Mouse (Mus musculus): ENCODE measurements around the gene Fxyd6.
A peak's percentile ranks its signal among the peaks of the same experiment; 100 is the strongest.

The Fxyd6 gene

DNA sequence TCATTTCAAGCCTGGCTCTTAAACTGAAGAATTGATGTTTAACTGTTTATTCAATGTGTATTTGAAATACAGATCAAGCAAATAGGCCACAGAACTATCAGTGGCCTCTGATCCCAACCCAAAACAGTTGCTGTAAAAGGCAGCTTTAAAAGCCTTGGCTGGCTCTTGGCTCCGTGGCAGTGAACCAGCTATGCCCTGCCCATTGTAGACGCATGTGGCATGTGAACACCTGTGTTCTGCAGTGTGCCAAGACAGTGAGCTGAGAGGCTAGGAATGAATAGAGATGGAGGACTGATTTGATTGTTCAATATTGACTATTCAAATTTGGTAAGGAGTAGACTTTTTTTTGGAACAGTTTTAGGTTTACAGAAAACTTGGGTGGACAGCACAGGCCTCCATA lies 6.9 kb downstream of the Fxyd6 start:
- DNase-seq, result no peak

DNA sequence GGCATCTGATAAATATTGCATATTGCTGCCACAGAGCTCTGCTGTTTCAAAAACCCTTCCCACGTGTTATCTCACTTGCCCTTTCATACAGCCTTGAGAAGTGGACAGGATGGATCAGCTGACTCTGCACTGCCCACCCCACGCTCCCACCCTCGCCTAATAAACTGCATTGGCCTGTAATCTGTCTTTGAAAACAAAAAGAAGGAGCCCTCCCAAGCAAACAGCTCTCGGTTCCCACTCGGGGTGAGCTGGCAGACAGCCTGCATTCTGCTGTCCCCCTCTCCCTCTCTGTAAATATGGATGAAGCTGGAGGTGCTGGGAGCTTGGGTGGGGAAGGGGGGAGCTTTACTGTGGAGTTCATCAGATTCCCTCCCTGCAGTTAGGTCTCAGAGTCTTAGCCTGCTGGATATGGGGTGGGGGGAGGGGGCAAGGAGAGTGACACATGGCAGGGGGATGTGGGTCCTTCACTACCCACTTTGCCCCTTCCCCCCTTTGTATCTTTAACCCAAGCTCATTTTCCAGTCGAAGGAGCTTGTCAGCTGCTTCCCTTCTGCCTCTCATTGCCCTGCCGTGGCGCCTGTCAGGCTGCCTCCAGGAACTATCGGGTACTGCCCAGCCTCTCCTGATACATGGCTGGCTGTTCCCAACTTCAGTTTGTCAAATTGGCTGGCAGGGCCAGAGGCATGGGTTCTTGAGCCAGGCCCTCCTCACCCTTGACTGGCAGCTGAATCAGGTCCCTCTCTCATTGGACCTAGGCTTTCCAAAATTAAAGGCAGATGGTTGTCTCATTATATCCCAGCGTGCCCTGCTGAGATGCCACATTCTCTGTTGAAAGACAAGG lies 10.6 kb downstream of the Fxyd6 start:
- no peak for DNase-seq

DNA sequence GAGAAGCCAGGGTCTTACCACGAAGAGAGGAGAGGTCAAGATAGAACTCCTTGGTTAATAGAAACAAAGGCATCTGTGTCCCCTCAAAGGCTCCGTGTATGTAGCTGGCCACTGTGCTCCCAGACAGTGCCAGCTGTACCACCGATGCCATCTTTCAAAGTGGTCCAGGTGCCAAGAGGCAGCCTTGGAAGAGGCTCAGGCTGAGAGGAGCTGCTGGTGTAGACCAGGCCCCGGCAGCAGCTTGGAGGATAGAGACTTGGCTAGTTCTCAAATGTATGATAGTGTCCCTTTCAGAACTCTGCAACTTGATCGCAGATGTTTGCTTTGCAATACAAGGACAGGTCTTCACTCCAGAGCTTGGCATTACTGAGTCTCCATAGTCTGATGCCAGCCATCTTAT lies 12.4 kb downstream of the Fxyd6 start:
- no peak for DNase-seq

DNA sequence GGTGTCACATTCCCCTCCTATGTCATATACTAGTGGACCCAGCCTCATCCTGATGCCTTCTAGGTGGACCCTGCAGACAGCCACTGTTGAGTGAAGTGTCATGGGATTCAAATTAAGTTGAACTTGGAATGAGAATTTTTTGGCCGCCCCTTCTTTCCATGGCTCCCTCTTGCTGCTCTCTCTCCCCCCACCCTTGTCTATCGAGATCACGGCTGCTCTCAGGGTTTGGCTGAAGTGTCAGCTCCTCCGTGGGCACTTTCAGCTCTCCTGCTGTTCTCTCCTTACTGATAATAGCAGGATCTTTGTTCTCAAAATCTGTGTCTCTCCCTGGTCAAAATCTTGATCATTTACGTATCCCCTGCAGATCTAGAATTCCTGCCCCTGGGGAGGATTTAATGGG lies 12.8 kb downstream of the Fxyd6 start:
- DNase-seq, result no peak

DNA sequence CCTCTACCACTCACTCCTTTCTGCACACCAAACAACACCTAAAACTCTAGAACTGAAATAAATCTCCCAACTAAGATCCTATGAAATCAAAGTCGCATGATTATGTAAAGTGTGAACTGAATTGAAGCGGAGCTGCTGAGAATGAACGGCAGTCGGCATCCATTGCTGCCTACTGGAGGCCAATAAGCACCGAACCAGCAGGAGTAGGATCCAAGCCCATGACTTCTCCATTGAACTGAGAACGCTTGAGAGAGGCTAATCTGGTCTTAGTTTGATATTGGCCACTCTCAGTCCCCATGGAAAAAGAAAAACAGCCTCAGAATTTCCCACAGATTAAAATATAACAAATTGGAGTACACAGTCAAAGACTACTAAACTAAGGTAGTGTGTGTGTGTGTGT lies 13.9 kb downstream of the Fxyd6 start:
- DNase-seq, result no peak

DNA sequence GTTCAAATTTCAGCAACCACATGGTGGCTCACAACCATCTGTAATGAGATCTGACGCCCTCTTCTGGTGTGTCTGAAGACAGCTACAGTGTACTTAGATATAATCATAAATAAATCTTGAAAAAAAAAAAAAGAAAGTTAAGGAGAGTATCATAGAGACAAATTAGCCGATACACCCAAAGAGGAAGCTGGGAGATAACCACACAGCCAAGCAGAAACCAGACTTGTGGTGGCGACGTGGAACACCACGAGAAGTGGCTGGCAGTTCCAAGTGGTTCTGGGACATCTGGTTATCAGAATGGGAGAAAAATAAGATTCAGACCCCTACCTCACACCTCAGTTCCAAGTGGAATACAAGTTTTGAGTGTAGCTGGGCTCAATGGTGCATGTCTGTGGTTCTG lies 16.7 kb downstream of the Fxyd6 start:
- DNase-seq, result no peak

DNA sequence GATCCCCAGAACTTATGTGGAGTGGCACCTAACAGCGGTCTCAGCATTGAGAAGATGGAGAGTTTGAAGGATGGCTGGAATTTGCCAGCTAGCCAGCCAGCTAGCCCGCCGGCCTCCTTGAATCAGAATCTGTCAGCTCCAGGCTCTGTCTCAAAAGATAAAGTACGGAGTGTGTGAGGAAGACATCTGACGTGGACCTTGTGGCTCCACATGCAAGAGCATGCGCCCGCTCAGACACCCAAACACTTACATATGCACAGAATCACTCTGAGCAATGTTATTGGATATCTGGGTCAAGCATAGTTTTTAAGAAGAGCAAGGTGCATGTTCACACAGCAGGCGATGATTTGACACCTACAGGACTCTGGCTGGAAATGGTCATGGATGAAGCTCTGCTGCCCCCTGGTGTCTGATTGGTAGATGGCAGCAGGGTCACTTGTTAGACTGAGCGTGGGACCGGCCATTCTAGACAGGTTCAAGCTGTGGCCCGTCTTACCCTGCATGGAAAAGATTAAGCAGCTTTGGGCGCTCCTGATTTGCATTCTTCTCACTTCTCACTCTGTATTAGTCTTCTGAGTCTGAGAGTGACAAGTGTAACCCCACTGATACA lies 18.5 kb downstream of the Fxyd6 start:
- peak; percentile 95 for DNase-seq

DNA sequence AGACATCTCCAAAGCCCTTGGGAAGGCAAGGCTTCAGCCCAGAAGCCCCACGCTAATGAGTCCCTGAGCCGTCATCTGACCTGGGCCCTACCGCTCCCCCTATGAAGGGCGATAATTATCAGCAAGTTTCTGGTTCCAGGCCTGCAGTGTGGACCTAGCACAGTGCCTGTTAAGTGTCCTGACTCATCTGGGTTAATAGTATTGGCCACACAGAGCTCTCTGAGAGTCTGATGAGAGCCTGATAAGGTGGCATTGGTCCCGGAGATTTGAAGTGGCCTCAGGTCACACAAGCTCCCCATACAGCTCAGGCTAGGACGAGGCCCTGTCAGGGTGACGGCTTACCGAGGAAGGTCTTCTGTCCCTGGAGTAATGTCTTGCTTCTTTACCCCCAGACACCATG lies 19.6 kb downstream of the Fxyd6 start:
- no peak for DNase-seq

DNA sequence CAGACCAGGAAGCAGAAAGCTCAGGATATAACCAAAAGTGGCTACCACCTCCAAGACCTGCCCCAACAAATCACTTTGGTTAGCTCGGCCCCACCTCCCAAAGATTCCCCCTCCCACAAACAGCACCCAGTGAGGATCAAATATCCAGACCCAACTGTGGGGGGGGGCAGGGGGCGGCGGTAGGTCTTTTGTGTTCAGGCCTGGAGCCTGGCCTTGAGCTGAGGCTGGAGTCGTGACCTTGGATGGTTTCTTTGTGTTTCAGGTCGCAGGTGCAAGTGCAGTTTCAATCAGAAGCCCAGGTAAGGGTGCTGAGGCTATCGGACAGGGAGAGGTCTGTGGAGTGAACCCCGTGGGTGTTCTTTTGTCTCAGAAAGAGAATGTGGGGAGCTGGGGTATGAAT lies 21.3 kb downstream of the Fxyd6 start:
- DNase-seq, result no peak

DNA sequence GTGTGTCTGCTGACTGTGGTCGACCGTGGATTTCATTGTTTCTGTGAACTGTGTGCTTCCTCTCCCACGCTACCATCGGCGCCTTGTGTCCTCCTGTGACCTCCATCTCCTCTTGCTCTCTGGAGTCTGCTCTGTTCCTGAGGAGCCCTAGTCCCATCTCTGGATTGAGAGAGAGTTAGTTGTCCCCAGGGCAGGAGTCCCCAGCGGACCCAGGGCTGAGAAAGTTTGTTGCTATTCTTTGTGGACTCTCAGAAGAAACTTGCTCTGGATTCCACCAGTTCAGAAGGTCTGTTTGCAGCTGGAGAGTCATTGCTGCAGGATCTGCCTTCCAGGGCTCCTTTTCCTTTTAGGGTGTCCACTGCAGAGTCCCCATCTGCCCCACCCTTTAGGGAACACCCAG lies 25.2 kb downstream of the Fxyd6 start:
- DNase-seq, result no peak

DNA sequence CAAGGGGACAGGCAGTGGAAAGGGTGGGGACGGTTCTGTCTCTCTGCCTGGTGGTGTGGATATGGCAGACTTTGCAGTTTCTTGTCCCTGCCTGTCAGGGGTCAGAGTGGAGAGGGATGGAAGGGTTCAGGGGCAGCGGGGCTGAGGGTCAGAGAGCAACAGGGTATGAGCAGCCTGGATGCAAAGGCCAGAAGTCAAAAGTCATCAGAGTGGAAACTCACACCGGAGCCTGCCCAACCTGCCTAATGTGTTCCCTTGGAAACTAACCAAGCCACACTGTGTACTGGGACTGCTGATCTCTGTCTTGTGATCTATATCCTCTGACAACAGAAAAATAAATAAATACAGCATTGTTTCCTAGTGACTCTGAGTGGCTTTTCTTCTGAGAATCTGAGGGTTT lies 25.8 kb downstream of the Fxyd6 start:
- peak; percentile 53 for DNase-seq

DNA sequence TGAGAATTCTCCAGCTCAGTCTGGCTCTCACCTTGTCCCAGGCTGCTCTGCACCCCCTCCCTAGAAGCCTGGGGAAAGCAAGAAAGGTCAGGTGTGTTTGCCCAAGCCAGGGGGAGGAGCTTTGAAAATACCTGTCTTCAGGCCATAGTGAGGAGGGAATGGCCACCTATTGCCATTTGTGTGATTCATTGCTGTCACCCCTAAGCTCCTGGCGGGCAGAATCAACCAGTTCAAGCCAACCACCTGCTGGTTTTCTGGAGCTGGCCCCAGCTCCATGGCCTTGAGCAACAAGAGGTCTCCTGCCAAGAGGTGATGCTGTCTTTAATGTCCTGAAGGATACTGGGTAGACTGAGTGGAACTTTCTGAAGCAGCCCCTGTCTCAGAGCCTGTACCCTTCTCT lies 28.4 kb downstream of the Fxyd6 start:
- peak; percentile 81 for DNase-seq

DNA sequence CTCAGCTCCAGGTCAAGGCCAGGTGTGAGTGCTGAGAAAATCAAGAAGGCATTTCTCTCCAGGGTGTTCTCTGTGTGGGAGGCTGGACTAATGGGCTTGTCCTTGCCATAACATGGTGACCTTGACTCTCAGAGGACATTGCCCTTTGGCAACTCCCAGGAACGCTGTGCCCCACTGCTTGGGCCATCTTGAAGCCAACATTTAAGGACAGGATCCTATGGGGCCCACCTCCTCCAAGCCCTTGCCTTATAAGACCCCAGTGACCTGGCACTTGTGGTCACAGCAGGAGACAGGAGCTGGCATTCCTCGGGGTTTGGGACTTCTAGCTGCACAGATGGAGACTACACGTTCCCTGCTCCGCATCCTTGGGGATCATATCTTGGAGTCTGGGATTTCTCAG lies 29.4 kb downstream of the Fxyd6 start, which contains the start of gene Fxyd2:
Gene Fxyd2, plus strand, starts transcription at position 236 of the 400 bp plus-strand sequence.
- peak; percentile 79 for DNase-seq

DNA sequence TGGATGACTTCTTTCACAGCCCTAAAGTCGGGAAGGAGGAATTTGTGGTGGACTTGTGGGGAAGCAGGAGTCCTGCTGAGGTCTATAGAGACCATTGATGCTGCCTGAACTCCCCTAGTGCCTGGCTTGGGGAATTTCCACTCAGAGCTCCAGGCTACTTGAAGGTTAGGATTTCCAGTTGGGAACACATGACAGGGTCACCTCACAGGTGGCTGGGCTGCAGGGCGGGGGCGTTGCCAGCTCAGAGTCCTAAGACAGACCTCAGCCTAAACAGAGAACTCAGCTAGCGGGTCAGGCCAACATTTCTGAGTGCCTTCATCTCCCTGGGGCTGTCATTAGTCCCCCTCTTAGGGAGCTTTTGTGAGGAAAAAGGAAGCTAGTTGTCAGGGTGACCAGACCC lies 31.9 kb downstream of the Fxyd6 start:
- peak; percentile 69 for DNase-seq

DNA sequence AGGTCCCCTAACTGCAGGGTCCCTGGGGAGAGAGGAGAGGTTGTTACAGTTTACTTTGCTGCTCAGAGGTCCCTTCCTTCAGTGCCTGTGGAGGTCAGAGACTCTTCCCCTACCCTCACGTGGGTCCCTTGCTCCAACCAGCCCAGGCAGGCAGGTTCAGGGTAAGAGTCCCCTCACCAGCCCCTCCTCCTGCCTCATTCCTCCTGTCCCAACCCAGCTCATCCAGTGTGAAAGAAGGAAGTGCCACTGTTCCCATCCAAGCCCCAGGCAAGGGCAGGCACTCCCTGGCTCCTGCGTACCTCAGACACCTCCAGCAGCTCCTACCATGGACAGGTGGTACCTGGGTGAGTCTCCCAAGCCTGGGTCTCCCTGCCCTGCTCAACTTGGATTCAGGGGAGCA lies 33.0 kb downstream of the Fxyd6 start:
- peak; percentile 70 for DNase-seq

DNA sequence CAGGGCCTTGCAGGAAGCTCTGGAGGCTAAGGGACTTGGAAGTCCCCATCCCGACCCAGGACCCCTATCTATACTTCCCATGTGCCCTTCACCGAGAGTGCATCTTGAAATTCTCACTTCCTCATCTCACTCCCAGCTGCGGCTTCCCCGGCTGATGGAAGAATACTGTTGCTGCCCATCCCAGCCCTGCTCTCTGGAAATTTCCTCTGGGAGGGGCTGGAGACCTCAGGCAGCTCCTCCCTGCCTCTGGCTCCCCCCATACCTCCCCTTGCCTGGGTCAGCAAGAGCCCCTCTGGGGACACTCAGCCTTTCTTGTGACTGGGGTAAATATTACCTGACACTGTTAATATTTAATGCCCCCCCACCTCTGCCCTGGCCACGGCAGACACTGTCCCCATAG lies 35.7 kb downstream of the Fxyd6 start:
- DNase-seq, result peak; percentile 90

DNA sequence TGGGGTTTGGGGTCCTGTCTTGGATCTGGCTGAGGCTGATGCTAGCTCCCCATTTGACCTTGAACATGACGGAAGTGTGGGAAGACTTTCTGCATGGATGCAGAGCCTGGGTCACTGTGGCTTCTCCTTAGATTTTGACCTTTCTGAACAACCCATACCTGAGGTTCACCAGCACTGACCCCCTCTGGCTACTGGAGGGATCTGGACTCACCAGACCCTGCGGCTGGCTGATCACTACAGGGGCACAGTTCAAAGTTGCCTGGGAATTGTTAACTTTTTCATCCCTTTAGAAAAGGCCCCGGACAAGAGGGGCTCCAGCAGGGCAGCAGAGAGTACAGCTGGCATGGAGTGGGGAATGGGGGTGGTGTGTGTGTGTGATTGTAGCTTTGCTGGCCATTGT lies 36.8 kb downstream of the Fxyd6 start:
- peak; percentile 85 for DNase-seq

DNA sequence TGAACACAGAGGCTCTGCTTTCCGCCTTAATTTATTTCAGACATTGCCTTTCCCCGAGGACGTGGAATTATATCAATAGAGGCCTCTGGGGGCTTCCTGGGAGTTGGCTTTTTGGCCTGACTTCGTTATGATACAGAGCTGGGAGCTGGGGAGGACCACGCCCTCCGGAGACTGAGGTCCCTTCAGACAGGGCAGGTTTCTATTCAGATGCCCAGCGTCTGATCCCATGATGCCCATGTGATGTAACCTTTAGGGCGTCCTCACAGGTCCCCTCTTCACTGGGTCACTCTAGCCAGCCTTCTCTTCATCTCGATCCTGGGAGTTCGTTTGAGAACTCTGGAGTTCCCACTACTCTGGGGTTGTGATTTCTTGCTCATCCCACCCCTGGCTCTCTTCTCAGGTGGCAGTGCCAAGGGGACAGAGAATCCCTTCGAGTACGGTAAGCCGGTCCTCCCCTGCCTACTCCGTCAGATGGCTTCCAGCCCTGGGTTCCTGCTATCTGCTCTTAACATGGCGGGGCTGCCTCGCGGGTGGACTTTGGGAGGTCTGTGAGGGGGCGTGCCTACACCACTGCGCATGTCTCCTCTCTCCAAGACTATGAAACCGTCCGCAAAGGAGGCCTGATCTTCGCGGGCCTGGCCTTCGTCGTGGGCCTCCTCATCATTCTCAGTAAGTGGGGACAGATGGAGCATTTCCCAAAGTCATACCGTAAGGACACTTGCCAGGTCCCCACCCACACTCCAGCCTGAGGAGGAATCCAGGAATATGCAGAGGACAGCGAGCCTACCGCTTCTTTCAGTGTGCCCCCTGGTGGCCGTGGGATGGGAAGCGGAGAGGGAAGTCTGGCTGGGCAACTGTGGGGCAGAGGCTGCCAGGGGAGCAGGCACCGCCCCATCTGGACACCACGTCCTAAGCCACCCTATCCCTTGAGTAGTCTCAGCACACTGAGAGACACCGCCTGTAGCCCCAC lies 38.0 kb downstream of the Fxyd6 start:
- DNase-seq, result peak; percentile 91

DNA sequence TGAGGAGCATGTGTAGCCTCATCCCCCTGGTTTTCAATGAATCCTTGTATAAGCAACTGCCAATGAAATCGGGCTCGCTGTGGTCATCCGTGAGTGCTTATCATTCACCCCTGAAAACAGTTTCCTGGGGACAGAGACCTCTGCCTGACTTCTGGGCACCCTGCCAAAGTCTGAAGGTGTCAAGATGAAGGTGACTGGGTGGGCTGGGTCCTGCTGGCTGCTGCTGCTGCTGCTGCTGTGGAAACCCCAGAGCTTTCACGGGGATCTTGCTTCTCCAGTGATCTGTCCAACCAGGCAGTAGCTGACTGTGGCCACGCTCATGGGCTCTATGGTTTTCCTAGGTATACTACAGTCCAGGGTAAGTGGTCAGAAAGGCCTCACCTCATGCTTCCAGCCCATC lies 40.2 kb downstream of the Fxyd6 start:
- DNase-seq, result peak; percentile 38

DNA sequence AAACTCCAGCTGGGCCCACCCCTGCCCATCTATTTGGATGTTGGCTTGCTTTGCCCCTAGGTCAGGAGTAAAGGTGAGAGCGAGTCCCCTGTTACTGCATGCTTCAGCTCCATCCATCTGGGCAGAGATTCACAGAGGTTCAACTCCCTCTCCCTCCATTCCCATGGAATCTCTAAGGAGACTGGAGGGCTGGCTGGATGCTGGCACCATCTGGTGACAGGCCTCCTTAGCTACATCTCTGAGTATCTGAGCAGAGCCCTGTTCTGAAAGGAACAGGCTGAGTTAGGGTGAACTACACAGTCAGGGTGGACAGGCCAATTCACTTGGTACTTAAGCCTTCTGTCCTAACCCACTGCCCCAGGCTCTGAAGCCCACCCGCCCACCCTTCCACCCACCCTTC lies 40.6 kb downstream of the Fxyd6 start:
- DNase-seq, result no peak

DNA sequence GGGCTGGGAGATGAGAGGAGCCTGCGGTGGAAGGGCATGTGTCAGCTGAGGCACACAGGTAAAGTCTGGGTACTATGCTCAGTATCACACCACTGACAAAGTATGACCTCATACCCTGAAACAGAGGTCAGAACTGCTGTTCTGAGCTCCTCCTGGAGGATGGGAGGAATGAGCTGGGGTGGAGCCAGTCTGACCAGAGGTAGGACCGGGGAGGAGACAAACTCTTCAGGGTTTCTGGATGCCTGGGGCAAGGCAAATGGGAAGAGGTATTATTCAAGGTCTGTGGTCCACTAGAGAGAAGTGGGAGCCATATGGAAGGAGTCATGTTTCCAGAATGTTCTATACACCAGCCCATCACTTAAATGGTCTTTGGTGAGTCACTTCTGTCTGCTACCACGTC lies 41.1 kb downstream of the Fxyd6 start:
- DNase-seq, result peak; percentile 54

DNA sequence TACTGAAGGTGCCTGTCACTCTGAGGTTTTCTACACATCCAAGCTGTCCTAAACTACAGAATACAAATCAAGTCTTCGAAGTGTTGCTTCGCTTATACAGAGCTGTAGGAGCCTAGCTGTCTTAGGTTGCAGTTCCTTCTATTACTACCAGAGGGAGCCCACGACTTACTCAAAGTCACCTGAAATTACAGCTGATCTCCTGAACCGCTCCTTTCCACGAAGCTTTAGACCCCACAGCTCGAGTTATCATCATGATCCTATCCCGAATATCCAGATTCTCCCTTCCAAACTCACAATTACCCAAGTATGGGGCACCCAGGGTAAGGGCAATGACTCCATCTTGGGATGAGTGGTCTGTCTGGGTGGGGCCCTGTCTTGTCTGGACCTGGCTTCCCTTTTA lies 41.8 kb downstream of the Fxyd6 start:
- peak; percentile 70 for DNase-seq

DNA sequence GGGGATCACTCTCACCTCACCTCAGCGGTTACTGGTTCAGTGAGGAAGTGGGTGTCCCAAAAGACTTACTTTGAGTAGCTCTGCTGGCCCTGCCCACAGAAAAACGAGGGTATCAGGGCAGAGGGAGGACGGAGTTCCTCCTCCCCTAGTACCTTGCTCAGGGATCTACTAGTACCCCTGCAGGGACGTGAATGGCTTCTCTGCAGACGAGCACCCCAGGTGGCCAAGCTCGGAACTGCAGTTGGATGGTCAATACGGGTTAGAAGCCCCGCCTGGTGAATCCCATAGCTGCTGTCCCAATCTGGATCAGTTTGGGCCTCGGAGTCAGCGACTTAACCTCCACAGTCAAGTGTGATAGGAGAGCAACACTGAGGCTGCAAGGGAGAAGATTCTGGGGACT lies 42.3 kb downstream of the Fxyd6 start:
- peak; percentile 95 for DNase-seq
